Mouse (Mus musculus): ENCODE measurements around the gene Rab3a.

The Rab3a gene

DNA sequence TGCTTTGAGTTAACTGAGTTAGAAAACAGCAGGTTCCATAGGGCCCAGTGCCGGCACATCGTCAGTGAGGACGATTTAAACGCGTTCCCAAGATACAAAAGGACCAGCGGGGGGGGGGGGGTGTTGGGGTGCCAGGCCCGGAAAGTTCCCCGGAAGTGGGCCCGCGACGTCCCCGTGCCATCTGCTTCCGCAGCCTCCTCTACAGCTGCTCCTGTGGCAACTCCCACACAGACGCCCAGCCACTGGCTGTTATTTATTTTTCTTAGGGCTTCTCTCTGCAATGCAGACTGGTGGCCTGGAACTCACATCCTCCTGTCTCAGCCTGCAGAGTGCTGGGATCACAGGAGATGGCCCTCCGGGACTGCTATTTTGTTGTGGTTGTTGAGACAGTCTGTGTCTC is 46.7 kb downstream of the Rab3a start:
- DNase-seq (ENCODE audit: low spot score in 2 of 2), result peak in 1 of 2 experiments; percentile 57

DNA sequence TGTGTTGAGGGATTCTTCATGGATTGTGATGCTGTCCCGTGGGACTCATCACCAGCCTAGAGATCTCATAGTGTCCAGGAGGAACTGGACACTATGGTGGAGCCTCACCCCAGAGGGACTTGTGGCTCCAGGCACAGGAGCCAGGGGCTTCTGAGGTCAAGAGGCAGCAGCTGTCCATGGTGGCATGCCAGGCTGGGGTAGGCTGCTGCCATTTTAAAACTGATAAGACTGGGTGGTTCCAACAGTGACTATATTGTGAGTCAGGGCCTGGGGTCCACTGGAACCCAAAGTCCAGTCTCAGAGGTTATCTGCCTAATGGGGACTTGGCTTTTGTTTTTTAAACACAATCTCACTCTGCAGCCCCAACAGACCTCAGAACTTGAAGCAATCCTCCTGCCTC is 47.4 kb downstream of the Rab3a start:
- DNase-seq (ENCODE audit: low spot score in 2 of 2), result no peak

DNA sequence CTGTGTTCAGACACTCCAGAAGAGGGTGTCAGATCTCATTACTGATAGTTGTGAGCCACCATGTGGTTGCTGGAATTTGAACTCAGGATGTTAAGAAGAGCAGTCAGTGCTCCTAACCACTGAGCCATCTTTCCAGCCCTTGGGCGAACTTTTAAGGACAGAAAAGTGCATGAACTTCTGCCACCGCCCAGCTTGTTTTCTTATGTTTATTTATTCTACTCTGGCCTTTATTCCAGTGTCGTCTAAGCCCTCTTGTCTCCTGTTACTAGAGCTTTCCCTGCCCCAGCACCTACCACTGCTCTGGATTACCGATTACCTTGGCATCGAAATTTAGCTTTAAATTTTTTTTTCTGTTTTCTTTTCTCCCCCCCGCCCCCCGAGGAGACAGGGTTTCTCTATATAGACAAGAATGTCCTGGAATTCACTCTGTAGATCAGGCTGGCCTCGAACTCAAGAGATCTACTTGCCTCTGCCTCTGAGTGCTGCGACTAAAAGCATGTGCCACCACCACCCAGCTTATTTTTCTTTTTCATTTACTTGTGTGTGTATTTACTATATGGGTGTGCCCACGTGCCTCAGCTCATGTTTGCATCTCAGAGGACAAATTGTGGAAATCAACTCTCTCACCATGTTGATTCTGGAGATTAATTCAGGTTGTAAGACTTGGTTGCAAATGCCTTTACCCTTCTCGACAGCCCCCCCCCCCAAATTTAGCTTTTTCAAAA is 48.5 kb downstream of the Rab3a start:
- no peak for DNase-seq (ENCODE audit: low spot score in 2 of 2)

- peak in 1 of 2 experiments; percentile 65 for DNase-seq (ENCODE audit: low spot score in 2 of 2)
Measured at GRCm38 (mm10) chr8:70803761-70804480, 49.4 kb downstream of the Rab3a start.

DNA sequence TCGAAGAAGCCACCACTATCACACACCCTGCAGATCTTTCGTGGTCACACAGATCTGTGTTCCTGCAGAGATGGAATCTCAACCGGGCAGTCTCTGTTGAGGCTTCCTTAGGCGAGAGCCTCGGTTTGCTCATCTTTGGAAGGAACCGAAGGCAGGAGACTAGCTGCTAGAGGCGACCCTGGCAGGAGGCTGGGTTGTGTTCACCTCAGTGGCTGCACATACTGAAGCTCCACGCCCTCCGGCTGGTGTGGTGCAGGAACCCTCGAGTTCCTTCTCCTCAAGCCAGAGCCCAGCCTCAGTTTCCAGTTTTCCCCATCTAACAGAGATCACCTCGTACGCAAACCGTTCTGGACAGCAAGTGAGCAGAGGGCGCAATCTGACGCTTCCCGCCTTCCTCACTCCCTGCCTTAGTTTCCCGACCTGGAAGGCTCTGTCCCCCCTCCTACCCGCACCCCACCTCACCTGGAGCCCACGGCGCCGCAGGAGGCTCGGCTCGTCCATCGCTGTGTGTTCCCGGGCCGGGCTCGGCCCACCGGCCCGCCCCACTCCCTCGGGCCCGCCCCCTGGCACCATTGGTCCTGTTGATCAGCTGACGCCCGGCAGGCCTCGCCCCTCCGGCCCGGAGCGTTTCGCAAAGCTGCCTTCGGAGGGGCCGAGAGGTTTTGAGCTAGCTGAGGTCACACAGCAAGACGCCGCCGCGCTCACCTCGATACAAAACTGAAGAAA is 50.2 kb downstream of the Rab3a start, which contains the start of gene Mast3:
TSS of gene Mast3 (minus strand) at position 574 of the 726 bp plus-strand sequence.
- peak in 1 of 2 experiments; percentile 64 for DNase-seq (ENCODE audit: low spot score in 2 of 2)

DNA sequence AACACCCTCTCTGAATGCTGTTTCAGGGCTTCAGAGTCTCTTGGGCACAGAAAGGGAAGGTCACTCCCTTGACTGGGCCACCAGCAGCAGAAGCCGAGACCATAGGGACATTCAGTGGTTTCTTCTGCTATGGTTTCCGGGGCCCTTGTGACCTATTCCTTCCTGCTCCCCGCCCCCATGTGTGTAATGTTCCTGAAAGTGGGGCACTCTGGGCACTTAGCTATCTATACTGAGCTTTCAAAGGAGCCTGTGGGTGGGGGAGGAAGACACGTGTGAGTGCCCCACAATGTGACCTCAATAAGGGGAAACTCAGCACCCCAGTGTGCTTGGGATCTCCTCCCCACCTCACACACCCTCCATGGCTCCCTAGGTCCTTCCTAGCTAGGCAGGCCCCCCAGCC is 52.1 kb downstream of the Rab3a start:
- no peak for DNase-seq (ENCODE audit: low spot score in 2 of 2)

DNA sequence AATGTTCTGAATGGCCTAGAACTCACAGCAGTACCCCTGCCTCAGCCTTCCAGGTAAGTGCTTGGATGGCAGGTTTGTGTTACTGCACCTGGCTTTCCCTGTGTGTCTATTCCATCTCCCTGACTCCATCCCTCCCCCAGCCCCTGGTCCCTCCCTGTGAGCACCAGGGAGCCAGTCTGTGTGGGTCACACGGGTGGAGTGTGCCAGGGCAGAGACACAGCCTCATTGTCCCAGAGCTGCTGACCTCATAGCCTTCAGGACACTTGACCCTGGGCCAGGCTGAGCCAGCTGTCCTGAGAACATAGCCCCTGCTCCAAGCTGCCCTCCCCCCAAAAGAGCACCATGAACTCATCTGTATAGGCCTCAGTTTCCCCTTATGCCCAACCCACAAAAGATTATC is 52.8 kb downstream of the Rab3a start:
- no peak for DNase-seq (ENCODE audit: low spot score in 2 of 2)

- DNase-seq (ENCODE audit: low spot score in 2 of 2), result no peak
Measured at GRCm38 (mm10) chr8:70808239-70808638, 53.8 kb downstream of the Rab3a start, which contains the start of gene Il12rb1. TSS of gene Il12rb1 (plus strand) at chr8:70808449.

Data from frontal cortex, postnatal 25 days (tissue).